Mouse (Mus musculus) frontal cortex, postnatal 10 days (tissue): ENCODE results near the gene Nt5c2.
A peak's percentile ranks its signal among the peaks of the same experiment; 100 is the strongest.

Experiments used
- DNase-seq, 2 experiments: peaks; one replicate each; pipeline ENCODE4 v3.0.0; 2022; ENCODE audit warnings: low spot score in 2 of 2, mixed read lengths in 1 of 2

Gene Nt5c2

GRCm38 (mm10) chr19:47014447-47015381 lies at the start of gene Nt5c2, which contains the start of gene Ina:
Gene Nt5c2, minus strand, starts transcription at chr19:47015153.
Gene Ina, plus strand, starts transcription at chr19:47014698.
- DNase-seq: peak; percentile 62 to 77

DNA sequence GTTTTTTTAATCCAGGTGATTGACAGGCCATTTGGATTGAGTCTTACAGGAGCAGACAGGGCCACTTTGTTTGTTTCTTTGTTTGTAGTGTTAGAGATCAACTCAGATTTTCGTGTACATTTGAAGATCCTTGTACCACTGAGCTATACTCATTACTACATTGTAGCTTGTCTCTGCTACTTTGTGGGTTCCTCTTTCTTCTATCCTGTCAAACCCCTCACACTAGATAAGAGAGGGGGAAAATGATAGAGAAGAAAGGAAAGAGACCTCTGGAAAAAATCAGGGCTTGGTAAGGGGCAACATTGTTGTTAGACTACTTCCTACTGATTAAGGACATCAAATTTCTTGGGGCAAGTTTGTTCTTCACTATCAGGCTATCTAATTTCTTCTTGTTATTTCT lies 42.7 kb upstream of the Nt5c2 start:
- no peak for DNase-seq

GRCm38 (mm10) chr19:47053471-47053870 lies 38.5 kb upstream of the Nt5c2 start:
- no peak for DNase-seq

GRCm38 (mm10) chr19:47052927-47053326 lies 38.0 kb upstream of the Nt5c2 start:
- no peak for DNase-seq

DNA sequence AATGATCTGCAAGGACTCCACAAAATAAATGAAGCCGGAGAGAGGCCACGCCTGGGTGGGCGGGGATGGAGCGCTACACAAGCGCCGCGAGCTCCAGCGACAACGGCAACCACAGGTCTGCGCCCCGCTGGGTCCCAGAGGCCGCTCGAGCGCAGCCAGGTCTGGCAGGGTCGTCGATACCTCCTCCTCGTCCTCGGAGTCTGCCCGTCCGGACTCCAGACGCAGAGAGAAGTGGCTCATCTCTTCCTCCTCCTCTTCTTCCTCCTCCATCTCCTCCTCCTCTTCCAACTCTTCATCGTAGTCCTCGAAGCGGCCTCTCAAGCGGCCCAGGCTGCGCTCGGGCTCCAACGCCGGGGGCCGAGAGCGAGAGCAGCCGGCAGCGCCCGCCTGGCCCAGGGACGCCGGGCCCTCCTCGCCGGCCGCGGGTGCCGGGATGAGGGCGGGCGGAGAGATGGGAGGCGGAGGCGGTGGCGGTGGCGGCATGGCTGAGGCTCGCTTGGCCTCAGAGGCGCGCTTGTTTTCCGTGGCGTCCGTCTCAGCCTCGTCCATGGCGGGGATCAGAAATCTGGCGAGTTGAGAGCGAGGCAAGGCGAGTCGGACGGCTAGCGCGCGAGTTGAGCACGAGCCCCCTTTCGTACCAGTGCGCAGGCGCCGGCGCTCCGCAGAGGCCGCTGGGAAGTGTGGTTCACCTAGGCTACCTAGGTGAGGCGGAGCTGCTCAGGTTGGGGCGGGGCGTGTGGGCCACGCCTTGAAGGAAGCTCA lies 35.5 kb upstream of the Nt5c2 start, which contains the start of gene Pcgf6:
TSS of gene Pcgf6 (minus strand) at position 636 of the 762 bp plus-strand sequence.
- peak; percentile 53 to 80 for DNase-seq

DNA sequence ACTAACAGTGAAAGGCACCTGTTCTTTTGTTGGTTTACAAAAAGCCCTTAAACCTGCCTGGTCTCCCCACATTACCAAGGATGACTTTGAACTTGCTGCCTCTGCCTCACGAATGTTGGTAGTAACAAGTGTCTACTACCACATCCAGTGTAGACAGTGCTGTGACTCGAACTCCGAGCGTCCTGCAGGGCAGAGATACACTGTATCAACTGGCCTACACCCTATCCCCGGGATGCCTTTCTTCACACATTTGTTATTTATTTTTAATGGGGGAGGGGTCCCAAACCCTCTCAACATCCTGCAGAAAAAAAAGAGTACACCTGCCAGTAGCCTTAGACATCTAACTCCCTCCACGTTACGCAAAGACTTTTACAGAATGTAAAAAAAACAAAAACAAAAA lies 34.9 kb upstream of the Nt5c2 start:
- DNase-seq: no peak

DNA sequence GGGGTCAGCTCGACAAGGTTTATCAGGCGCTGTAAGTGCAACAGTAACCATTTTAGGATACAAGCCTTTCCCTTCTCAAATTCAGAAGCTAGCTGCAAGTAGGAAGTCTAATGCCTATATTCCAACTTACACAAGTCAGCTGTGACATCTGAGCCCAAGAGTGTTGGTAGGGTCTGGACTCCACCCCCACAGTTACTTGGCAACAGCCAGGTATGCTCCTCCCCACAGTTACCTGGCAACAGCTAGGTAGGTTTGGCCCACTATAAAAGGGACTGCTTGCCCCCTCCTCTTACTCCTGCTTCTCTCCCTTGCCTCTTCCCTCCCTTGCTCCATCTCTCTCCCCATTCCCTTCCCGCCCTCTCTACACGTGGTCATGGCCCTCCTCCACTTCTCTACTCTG lies 34.1 kb upstream of the Nt5c2 start:
- DNase-seq: no peak

- no peak for DNase-seq
These were observed 32.4 kb upstream of the Nt5c2 start for GRCm38 (mm10) chr19:47047236-47047833.

DNA sequence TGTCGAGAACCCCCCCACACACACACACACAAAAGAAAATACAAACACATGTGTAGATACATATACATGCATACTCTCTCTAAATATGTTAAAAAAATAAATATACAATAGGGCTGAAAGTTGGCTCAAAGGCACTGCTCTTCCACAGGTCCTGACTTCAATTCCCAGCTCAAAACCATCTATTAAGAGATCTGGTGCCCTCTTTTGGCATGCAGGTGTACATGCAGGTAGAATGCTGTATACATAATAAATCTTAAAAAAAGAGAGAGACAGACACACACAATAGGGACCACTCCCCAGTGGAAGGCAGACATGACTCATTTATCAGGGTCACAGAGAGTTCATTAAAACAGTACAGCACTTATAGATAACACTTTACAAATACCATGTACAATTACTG lies 31.4 kb upstream of the Nt5c2 start:
- no peak for DNase-seq

- DNase-seq: no peak
These were observed 28.7 kb upstream of the Nt5c2 start for GRCm38 (mm10) chr19:47043608-47044007.

DNA sequence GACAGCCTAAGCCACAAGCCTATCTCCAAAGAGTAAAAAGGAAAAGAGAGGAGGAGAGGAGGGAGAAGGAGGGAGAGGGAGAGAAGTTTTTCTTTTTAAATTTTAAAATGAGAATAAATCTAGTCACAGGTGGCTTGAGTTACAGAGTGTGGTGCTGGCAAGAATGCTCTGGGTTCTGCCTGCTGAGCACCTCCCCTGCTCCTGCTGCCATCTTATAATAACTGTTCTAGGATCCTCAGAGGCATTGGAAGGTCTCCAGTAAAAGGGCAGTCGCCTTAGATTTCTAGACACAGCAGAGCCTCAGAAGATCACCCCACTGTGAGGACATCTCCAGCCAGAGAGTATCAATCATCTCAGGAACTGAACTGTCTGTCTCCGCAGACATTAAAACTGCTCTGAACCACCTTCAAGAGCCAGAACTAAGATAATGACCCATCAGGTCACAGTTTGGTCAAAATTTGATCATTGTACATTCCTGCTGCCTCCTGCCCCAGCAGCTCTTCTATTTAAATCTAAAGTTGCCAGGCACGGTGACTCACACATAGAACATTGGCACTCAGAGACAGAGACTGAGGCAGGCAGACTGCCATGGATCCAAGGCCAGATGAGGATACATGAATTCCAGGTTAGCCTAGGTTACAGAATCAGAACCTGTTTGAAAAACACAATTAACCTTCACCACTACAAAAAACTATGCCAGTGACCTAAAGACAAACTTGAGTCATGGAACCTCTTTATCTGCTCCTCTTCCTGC lies 25.9 kb upstream of the Nt5c2 start:
- DNase-seq: no peak

DNA sequence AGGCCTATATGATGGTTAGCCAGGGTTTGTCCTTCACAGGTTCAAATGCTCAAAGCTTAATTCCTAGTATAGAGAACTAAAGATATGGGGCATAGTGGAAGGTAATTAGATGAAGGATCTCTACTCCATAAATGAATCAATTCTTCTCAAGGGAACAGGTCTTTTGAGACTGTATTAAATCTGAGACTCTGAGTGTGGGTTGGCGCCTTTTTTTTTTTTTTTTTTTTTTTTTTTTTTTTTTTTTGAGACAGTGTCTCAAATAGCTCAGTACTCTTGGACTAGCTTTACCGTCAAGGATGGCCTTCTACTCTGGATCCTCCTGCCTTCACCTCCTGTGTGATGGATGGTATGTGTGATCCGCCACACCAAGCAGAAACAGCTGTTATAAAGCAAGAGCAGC lies 21.6 kb upstream of the Nt5c2 start:
- no peak for DNase-seq

DNA sequence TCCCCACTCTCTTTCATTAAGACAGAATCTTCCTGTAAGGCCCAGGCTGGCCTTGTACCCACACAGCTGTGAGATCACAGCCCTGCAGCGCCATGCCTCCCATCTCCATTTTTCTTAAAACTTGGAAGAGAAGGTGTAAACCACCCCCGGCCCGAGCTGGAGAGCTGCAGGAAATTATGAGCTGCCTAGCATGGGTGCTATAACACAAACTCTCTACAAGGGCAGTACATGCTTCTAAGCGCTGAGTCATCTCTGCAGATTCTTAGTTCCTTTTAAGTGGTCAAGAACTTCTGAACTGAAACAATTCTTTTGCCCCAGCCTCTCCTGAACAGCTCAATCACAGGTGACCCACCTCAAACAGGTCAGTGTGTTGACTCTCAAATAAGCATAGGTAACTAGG lies 20.0 kb upstream of the Nt5c2 start:
- DNase-seq: no peak

GRCm38 (mm10) chr19:47031770-47032169 lies 16.8 kb upstream of the Nt5c2 start:
- no peak for DNase-seq

GRCm38 (mm10) chr19:47029796-47030195 lies 14.8 kb upstream of the Nt5c2 start:
- no peak for DNase-seq

DNA sequence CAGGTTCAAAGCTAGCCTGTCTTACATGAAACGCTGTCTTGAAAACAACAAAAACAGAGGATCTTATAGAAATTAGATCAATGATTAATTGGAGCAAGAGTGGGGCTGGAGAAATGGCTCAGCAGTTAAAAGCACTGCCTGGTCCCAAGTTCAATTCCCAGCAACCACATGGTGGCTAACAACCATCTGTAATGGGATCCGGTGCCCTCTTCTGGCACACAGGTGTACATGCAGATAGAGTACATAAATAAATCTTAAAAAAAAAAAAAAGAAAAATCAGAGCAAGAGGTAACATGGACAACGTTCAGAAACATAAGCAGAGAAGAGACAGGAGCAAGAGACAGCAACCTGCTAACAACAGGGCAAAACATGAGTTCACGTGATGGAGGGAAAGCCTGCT lies 11.6 kb upstream of the Nt5c2 start:
- DNase-seq: no peak

- no peak for DNase-seq
These were observed 10.0 kb upstream of the Nt5c2 start for GRCm38 (mm10) chr19:47024954-47025353.

- no peak for DNase-seq
These were observed 8.6 kb upstream of the Nt5c2 start for GRCm38 (mm10) chr19:47023546-47023945.

DNA sequence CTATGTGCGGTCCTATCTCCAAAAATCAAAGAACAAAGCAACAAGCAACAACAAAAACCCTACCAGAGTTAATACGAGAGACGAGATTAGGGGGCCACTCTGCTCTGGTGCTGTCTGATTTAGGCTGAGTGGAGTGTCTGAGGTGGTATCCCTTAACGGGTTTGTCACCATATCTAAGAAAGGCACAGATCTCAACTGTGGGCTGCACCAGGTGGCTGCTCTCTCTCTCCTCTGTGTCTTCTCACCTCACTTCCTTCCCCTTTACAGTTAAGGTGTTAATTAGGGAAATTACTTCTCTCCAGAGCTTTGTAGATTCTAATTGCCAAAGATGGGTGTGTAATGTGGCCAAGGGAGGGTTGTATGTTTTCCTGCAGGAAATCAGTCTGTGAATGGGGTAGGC lies 7.8 kb upstream of the Nt5c2 start:
- DNase-seq: no peak

- DNase-seq: no peak
These were observed 4.4 kb upstream of the Nt5c2 start for GRCm38 (mm10) chr19:47019326-47019725.

DNA sequence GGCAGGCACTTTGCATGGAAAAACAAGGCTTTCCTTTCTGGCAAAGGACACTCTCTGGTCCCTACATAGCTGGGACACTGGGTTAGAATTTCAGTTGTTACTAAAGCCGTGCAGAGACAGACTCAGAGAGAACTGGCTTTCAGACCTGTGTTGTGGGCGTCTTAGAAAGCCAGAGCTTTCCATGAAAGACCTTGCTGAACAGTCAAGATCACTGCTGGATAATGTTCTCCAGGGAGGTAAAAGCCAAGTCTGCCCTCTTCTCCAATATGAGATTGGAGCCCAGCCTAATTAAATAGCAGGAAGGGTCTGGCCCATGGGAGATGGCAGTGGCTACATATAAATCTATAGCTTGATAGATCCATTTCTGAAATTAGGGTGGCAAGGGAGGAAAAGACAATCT lies 3.4 kb upstream of the Nt5c2 start:
- no peak for DNase-seq

DNA sequence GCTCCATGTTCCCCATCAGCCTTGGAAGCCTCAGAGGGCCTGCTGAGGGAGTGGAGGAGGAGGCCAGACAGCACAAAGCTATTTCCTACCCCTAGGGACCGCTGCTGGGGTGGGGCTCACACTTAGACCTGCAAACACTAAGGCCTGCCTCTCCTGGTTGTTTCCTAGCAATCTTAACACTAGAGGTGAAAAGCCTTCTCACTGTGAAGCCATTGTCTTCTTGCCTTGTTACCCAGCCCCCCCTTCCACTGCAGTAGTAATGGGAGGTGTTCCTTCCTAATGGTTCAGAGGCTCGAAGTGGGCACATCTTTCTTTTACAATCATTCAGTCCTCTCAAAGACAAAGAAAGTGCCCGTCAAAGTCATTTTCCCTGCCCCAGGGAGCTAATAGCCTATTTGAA lies 2.9 kb upstream of the Nt5c2 start:
- no peak for DNase-seq
